Mouse (Mus musculus) hindbrain, embryonic 16.5 days (tissue): ENCODE results near the gene Ttc29. TPM values are rescaled to one million over a fixed set of nuclear protein-coding genes. Genes with fewer than 3 reads are reported as not detected.

Experiments
- ATAC-seq: fragments of 200-750 bp; cut with Nextera tagmentation; 2 replicates; pipeline ENCODE4 v1.8.0; 2017; ENCODE audit warnings: moderate TSS enrichment, moderate library complexity
- H3K27ac ChIP-seq: fragments of 300-500 bp; sonication (generic); 2 replicates; pipeline ENCODE4 v1.5.1; 2014; ENCODE audit warnings: low read depth, mild to moderate bottlenecking, control low read depth, low read length, moderate library complexity
- H3K27me3 ChIP-seq: fragments of 300-500 bp; sonication (generic); replicated peaks from 2 replicates; pipeline ENCODE4 v1.6.1; 2014; ENCODE audit warnings: low read length; ENCODE audit not compliant: control insufficient read depth, insufficient read depth
- H3K36me3 ChIP-seq: fragments of 300-500 bp; sonication (generic); 2 replicates; pipeline ENCODE4 v1.6.1; 2014; ENCODE audit warnings: mild to moderate bottlenecking, low read length, moderate library complexity, mixed read lengths; ENCODE audit not compliant: control insufficient read depth, insufficient read depth
- H3K4me1 ChIP-seq: fragments of 300-500 bp; sonication (generic); 2 replicates; pipeline ENCODE4 v1.6.1; 2014; ENCODE audit warnings: low read depth, low read length; ENCODE audit not compliant: control insufficient read depth, insufficient read depth
- H3K4me2 ChIP-seq: fragments of 300-500 bp; sonication (generic); 2 replicates; pipeline ENCODE4 v1.6.1; 2014; ENCODE audit warnings: mild to moderate bottlenecking, low read length, control low read depth, moderate library complexity
- H3K4me3 ChIP-seq: fragments of 300-500 bp; sonication (generic); 2 replicates; pipeline ENCODE4 v1.5.1; 2014; ENCODE audit warnings: mild to moderate bottlenecking, low read length, control low read depth, moderate library complexity
- H3K9ac ChIP-seq: fragments of 300-500 bp; sonication (generic); 2 replicates; pipeline ENCODE4 v1.6.1; 2014; ENCODE audit warnings: low read depth, mild to moderate bottlenecking, control low read depth, low read length, moderate library complexity
- H3K9me3 ChIP-seq: fragments of 300-500 bp; sonication (generic); 2 replicates; pipeline ENCODE4 v1.6.1; 2014; ENCODE audit warnings: mild to moderate bottlenecking, low read length, moderate library complexity; ENCODE audit not compliant: control insufficient read depth
- WGBS: fragments of 180-500 bp; shearing (Covaris S2); extraction: QIAGEN DNeasy Blood & Tissue Kit; methylation state at CpG from one replicate; pipeline ENCODE4 v1.1.7; 2014; 5-methylcytosine and 5-hydroxymethylcytosine counted together
- polyA plus RNA-seq: library from polyadenylated mRNA; unstranded; fragments of >200 nt; fragmentation: Nextera tagmentation; extraction: Ambion mirVana; gene quantifications from 2 replicates; pipeline ENCODE4 v1.2.1, GENCODE M21; 2015

The Ttc29 gene
- polyA plus RNA-seq, 1 experiment from 2014 or later: 0.79 TPM

GRCm38 (mm10) chr8:78269281-78269680, 56.2 kb downstream of the Ttc29 start:
- ATAC-seq: no peak
- H3K27ac ChIP-seq: no peak overlapping the region

DNA sequence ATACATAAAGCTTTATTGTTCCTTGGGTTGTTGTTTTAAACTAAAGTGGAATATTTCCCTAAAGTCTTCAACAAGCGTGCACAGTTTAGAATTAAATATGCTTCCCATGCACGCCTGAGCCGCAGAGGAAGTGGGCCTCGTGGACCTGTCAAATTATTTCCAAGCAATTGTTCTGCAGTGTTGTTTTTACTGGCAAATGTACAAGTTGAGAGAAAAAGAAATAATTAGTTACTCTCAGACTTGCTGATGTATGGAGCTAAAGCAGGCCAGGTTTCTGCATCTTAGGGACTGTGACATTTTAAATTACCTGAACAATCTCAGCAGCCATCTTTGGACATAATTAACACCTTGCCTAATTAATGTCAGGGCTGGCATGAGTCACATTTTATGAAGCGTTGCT, 58.3 kb downstream of the Ttc29 start:
- H3K4me2 ChIP-seq: no peak overlapping the region
- H3K4me3 ChIP-seq: no peak overlapping the region
- H3K27me3 ChIP-seq: no peaks in the 10 kb centered on the region
- no peak overlapping the region for H3K9ac ChIP-seq
- no peaks in the 10 kb centered on the region for H3K36me3 ChIP-seq
- no peak overlapping the region for H3K27ac ChIP-seq
- H3K9me3 ChIP-seq: no peaks in the 10 kb centered on the region
- WGBS: 46% methylated on average over 5 of the region's 5 CpGs
- H3K4me1 ChIP-seq: no peaks in the 10 kb centered on the region; the same call in 1 of the 2 replicates
- ATAC-seq: no peak

More at GRCm38 (mm10) chr8:78269281-78269680, 56.2 kb downstream of the Ttc29 start:
- H3K4me3 ChIP-seq: no peak overlapping the region
- H3K9ac ChIP-seq: no peak overlapping the region
- H3K4me2 ChIP-seq: no peak overlapping the region
- H3K4me1 ChIP-seq: no peaks in the 10 kb centered on the region; the same call in 1 of the 2 replicates
- H3K36me3 ChIP-seq: no peaks in the 10 kb centered on the region
- H3K9me3 ChIP-seq: no peaks in the 10 kb centered on the region
- no peaks in the 10 kb centered on the region for H3K27me3 ChIP-seq
- 83% methylated on average over 10 of the region's 10 CpGs for WGBS

DNA sequence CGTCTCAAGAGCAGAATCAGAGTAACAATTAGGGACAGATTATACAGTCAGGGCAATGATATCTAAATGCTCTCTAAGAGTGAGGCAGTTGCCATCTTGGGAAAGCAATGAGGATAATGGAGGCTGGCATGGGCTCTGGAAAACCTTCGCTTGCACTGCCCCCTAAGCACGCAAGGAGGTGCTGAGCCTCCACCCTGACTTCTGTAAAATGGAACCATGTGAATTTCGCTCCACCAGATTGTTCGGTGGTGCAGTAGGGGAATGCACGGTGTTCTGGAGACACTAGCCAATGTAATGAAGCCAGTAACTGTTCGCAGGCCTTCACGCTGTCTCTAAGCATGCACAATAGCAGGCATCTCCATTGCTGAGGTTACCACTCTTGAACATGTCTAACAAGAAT, 63.0 kb downstream of the Ttc29 start:
- Histone ChIP-seq H3K4me2 (no peak overlapping the region), H3K27ac (no peak overlapping the region), H3K4me3 (no peak overlapping the region), H3K4me1 (no peaks in the 10 kb centered on the region; the same call in 1 of the 2 replicates), H3K27me3 (no peaks in the 10 kb centered on the region), H3K9ac (no peak overlapping the region), H3K36me3 (no peaks in the 10 kb centered on the region), H3K9me3 (no peaks in the 10 kb centered on the region)
- ATAC-seq: no peak
- WGBS: 90% methylated on average over 8 of the region's 8 CpGs

GRCm38 (mm10) chr8:78277411-78277810, 64.3 kb downstream of the Ttc29 start:
- no peak overlapping the region for H3K27ac ChIP-seq
- no peaks in the 10 kb centered on the region for H3K9me3 ChIP-seq
- no peak overlapping the region for H3K9ac ChIP-seq
- H3K4me2 ChIP-seq: no peak overlapping the region
- no peak for ATAC-seq
- no peaks in the 10 kb centered on the region for H3K27me3 ChIP-seq
- WGBS: 72% methylated on average over 2 of the region's 2 CpGs
- no peaks in the 10 kb centered on the region for H3K36me3 ChIP-seq
- H3K4me1 ChIP-seq: no peaks in the 10 kb centered on the region
- H3K4me3 ChIP-seq: no peak overlapping the region

- WGBS: 90% methylated on average over 5 of the region's 5 CpGs
- ATAC-seq: no peak
- H3K36me3 ChIP-seq: no peaks in the 10 kb centered on the region
- H3K4me1 ChIP-seq: no peaks in the 10 kb centered on the region
- H3K4me3 ChIP-seq: no peak overlapping the region
- H3K27ac ChIP-seq: no peak overlapping the region
- H3K4me2 ChIP-seq: no peak overlapping the region
- H3K27me3 ChIP-seq: no peaks in the 10 kb centered on the region
- no peak overlapping the region for H3K9ac ChIP-seq
- no peaks in the 10 kb centered on the region for H3K9me3 ChIP-seq
Measured at GRCm38 (mm10) chr8:78278598-78278997, 65.5 kb downstream of the Ttc29 start.

DNA sequence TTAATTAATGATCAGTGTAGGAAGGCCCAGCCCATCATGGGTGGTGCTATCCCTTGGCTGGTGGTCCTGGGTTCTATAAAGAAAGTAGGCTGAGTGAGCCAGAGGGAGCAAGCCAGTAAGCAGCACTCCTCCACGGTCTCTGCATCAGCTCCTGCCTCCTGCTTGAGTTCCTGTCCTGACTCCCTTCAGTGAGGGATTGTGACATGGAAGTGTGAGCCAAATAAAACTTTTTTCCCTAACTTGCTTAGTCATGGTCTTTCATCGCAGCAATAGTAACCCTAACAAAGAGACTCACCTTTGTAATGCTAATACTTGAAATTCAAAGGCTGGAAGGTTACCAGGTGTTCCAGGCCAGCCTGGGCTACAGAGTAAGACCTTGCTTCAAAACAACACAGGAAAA, 71.7 kb downstream of the Ttc29 start:
- Histone ChIP-seq H3K4me1 (no peaks in the 10 kb centered on the region), H3K9ac (no peak overlapping the region), H3K4me3 (no peak overlapping the region), H3K4me2 (no peak overlapping the region), H3K36me3 (no peaks in the 10 kb centered on the region), H3K27ac (no peak overlapping the region), H3K27me3 (no peaks in the 10 kb centered on the region), H3K9me3 (no peaks in the 10 kb centered on the region)
- ATAC-seq: no peak
- WGBS: 86% methylated on average over 2 of the region's 2 CpGs

DNA sequence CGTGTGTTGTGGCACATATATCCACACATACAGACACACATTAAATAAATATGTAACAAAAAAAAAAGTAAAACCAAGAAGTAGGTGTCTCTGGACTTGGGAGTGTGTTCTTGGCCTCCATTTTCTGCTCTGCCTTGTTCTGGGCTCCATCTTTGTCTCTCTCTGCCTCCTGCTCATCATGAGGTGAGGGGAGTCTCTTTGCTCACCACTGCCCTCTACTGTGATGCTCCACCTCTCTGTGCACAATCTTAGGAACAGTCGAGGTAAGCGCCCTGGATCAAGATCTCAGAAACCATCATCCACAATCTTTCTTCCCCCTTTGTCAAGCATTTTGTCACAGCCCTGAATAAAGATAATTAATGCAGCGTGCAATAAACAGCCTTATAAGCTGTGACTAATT, 72.3 kb downstream of the Ttc29 start:
- no peaks in the 10 kb centered on the region for H3K4me1 ChIP-seq
- no peaks in the 10 kb centered on the region for H3K27me3 ChIP-seq
- H3K4me2 ChIP-seq: no peak overlapping the region
- no peak overlapping the region for H3K4me3 ChIP-seq
- no peak overlapping the region for H3K27ac ChIP-seq
- H3K9ac ChIP-seq: no peak overlapping the region
- no peak for ATAC-seq
- H3K9me3 ChIP-seq: no peaks in the 10 kb centered on the region
- WGBS: 79% methylated on average over 4 of the region's 4 CpGs
- no peaks in the 10 kb centered on the region for H3K36me3 ChIP-seq

DNA sequence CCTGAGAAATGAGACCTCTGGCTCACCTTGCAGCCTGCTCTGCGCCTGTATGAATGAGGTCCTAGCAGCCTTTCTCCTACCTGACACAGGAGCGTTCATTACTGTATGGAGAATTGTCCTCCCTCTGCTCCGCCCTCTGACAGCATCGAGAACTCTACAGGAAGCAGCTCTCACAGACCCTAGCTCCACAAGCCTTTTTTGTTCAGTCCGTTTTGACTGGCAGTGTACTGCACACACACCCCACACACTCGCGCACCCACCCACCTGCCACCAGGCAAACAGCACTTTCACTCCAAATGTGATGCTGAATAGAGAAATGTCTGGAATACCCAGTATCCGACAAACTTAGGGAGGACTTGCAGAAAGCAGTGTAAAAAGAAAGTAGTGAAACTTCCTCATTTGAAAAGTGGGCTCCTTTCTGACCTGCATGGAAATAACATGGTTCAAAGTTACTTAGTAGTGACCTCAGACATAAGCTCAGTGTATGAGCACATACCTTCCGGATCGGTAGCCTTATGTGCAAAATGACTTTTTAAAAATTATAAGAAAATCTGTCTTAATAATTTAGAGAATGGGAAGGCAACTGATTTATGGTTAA, 76.4 kb downstream of the Ttc29 start:
- no peaks in the 10 kb centered on the region for H3K9me3 ChIP-seq

GRCm38 (mm10) chr8:78290274-78290673, 77.2 kb downstream of the Ttc29 start:
- Histone ChIP-seq H3K27me3 (no peaks in the 10 kb centered on the region), H3K4me1 (no peaks in the 10 kb centered on the region), H3K27ac (no peak overlapping the region), H3K9me3 (no peaks in the 10 kb centered on the region), H3K36me3 (no peaks in the 10 kb centered on the region), H3K9ac (no peak overlapping the region), H3K4me2 (no peak overlapping the region), H3K4me3 (no peak overlapping the region)
- 64% methylated on average over 7 of the region's 7 CpGs for WGBS
- ATAC-seq: no peak

More for the DNA sequence above, 76.4 kb downstream of the Ttc29 start:
- ATAC-seq: no peak
- Histone ChIP-seq H3K27ac (no peak overlapping the region), H3K4me1 (no peaks in the 10 kb centered on the region), H3K36me3 (no peaks in the 10 kb centered on the region), H3K9ac (no peak overlapping the region), H3K27me3 (no peaks in the 10 kb centered on the region), H3K4me2 (no peak overlapping the region), H3K4me3 (no peak overlapping the region)
- WGBS: 72% methylated on average over 10 of the region's 10 CpGs

DNA sequence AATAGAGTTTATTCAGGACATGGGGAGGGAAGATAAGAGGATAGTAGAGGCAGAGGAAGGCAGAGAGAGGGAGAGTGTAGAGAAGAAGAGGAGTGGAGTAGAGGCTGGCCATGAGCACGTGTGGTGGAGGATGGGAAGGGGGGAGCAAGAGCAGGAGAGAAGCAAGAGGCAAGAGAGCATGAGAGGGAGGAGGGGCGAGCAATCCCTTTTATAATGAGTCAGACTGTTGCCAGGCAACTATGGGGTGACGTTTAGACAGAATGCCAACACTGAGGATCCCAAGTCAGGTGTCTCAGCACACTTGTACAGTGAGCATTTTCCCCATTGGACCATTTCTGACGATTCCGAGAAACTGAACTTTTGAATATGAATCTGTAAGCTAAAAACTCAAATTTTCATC, 82.4 kb downstream of the Ttc29 start:
- Histone ChIP-seq H3K4me1 (no peaks in the 10 kb centered on the region), H3K27me3 (no peaks in the 10 kb centered on the region), H3K4me3 (no peak overlapping the region), H3K9me3 (no peaks in the 10 kb centered on the region), H3K36me3 (no peaks in the 10 kb centered on the region), H3K27ac (no peak overlapping the region), H3K4me2 (no peak overlapping the region), H3K9ac (no peak overlapping the region)
- 45% methylated on average over 5 of the region's 5 CpGs for WGBS
- no peak for ATAC-seq
